Mouse (Mus musculus) bone marrow macrophage, adult 2 months (primary cell): Measurements from ENCODE around the gene Fosl2. TPM values are rescaled to one million over a fixed set of nuclear protein-coding genes. Genes with fewer than 3 reads are reported as not detected.

Experiments
- H3K27ac ChIP-seq: 2 replicates; pipeline ENCODE4 v1.5.1; 2012; ENCODE audit warnings: low read depth, low read length; ENCODE audit not compliant: insufficient read depth
- H3K4me1 ChIP-seq: 2 replicates; pipeline ENCODE4 v1.6.1; 2012; ENCODE audit warnings: low read length; ENCODE audit not compliant: control insufficient read depth, insufficient read depth
- H3K4me3 ChIP-seq: 2 replicates; pipeline ENCODE4 v1.5.1; 2012; ENCODE audit warnings: mild to moderate bottlenecking, low read length, moderate library complexity; ENCODE audit not compliant: insufficient read depth
- CTCF ChIP-seq: IDR thresholded peaks from 2 replicates; pipeline ENCODE4 v1.5.1; 2012; ENCODE audit warnings: low read depth, mild to moderate bottlenecking, low read length, moderate library complexity
- POLR2A ChIP-seq: IDR thresholded peaks from 2 replicates; pipeline ENCODE4 v1.6.1; 2012; ENCODE audit warnings: mild to moderate bottlenecking, low read depth, low read length, borderline replicate concordance
- polyA plus RNA-seq: library from polyadenylated mRNA; stranded (reverse); fragments of >200 nt; gene quantifications from 2 replicates; pipeline ENCODE4 v1.2.4, GENCODE M21; 2012; ENCODE audit not compliant: missing spikeins, insufficient read depth, insufficient read length

The Fosl2 gene
- polyA plus RNA-seq: 17.2 and 18.7 TPM in 2 replicates

GRCm38 (mm10) chr5:32135336-32136206 lies at the start of gene Fosl2:
TSS of gene Fosl2 (plus strand) at chr5:32135801.
- Histone ChIP-seq H3K4me1 (peaks cover 25% of the 10 kb centered on the region), H3K27ac (peak within 1 kb of the TSS; percentile 86)

GRCm38 (mm10) chr5:32085971-32086370 lies 49.6 kb upstream of the Fosl2 start:
- Histone ChIP-seq H3K4me1 (peaks cover 4% of the 10 kb centered on the region), H3K27ac (no peak overlapping the region), H3K4me3 (no peak overlapping the region)
- TF ChIP-seq CTCF: no peak
- TF ChIP-seq POLR2A: no peak

More at GRCm38 (mm10) chr5:32135336-32136206, at the start of gene Fosl2:
- TF ChIP-seq POLR2A (no peak), CTCF (no peak)
- peak within 1 kb of the TSS; percentile 76 for H3K4me3 ChIP-seq

- no peak overlapping the region for H3K4me3 ChIP-seq
- H3K27ac ChIP-seq: no peak overlapping the region
- TF ChIP-seq CTCF (no peak), POLR2A (no peak)
- H3K4me1 ChIP-seq: peaks cover 4% of the 10 kb centered on the region
Measured at GRCm38 (mm10) chr5:32086526-32087090, 49.0 kb upstream of the Fosl2 start.

- TF ChIP-seq CTCF: no peak
- TF ChIP-seq POLR2A: no peak
- Histone ChIP-seq H3K4me1 (peaks cover 4% of the 10 kb centered on the region), H3K27ac (no peak overlapping the region), H3K4me3 (no peak overlapping the region)
Measured at GRCm38 (mm10) chr5:32089481-32089880, 46.1 kb upstream of the Fosl2 start.

GRCm38 (mm10) chr5:32092281-32092680 lies 43.3 kb upstream of the Fosl2 start:
- Histone ChIP-seq H3K4me3 (no peak overlapping the region), H3K4me1 (no peaks in the 10 kb centered on the region), H3K27ac (no peak overlapping the region)
- no peak for TF ChIP-seq CTCF
- no peak for TF ChIP-seq POLR2A

DNA sequence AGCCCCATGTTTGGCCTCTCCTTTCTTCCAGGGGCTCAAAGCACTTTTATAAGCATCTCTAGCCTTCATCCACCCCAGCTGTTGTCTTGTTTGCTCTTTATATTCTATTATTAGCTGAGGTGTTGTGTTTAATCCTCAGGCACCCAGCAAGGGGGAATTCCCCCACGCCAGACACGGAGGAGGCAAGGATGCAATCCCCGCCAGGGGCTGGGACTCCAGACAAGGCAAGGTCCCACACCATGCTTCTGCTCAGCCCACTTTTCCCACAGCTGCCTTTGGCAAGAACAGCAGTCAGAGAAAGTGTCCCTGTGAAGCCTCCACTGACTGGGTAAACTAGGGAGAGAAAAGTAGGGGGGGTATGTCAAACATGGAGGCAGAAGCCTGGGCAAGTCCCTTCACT lies 36.9 kb upstream of the Fosl2 start:
- H3K27ac ChIP-seq: no peak overlapping the region
- H3K4me1 ChIP-seq: peaks cover 5% of the 10 kb centered on the region
- H3K4me3 ChIP-seq: no peak overlapping the region
- TF ChIP-seq CTCF (no peak), POLR2A (no peak)

DNA sequence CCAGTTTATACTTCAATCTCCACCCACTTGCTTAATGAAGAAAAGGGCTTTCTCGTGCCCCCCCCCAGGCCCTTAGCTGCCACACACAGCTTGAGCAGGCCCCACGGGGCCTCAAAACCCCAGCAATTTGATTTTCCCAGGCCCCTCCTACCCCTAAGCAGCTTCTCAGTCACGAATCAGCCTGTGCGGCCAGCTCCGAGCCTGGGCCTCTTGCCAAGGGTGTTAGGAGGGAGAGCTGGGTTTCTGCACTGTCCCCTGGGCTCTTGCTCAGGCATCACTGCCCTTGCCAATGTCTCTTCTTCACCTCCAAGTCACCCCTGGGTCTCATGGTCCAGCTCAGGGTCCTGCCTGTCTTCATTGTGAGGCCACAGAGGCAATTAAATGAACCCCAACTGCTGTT lies 33.1 kb upstream of the Fosl2 start:
- no peak for TF ChIP-seq POLR2A
- no peak for TF ChIP-seq CTCF
- H3K4me3 ChIP-seq: no peak overlapping the region
- H3K4me1 ChIP-seq: peaks cover 14% of the 10 kb centered on the region
- no peak overlapping the region for H3K27ac ChIP-seq

GRCm38 (mm10) chr5:32102971-32103431 lies 32.6 kb upstream of the Fosl2 start:
- no peak overlapping the region for H3K4me3 ChIP-seq
- TF ChIP-seq POLR2A (no peak), CTCF (no peak)
- no peak overlapping the region for H3K27ac ChIP-seq
- peaks cover 14% of the 10 kb centered on the region for H3K4me1 ChIP-seq

DNA sequence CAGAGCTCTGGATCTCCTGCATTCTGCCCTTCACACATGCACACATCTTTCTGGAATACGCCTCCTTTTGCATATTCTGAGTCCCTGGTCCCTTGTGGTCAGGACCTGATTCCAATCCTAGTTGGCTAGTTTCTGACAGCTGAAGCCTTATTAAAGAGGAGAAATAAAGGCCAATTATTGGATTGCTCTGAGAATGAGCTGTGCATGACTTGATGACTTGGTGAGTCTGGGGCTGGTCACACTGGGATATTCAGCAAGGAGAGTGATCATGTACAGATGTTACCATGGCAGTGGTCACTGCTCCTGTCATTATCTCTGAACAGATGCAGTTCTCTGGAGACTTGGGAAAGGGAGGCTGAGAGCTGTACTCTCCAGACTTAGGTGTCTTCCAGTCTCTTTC lies 32.1 kb upstream of the Fosl2 start:
- Histone ChIP-seq H3K27ac (no peak overlapping the region), H3K4me1 (peaks cover 14% of the 10 kb centered on the region), H3K4me3 (no peak overlapping the region)
- no peak for TF ChIP-seq POLR2A

- TF ChIP-seq CTCF (no peak), POLR2A (no peak)
- Histone ChIP-seq H3K4me1 (peaks cover 14% of the 10 kb centered on the region), H3K4me3 (no peak overlapping the region), H3K27ac (no peak overlapping the region)
Measured at GRCm38 (mm10) chr5:32104119-32104990, 31.2 kb upstream of the Fosl2 start.
